Mouse (Mus musculus) MEL (cell line): ENCODE measurements around the gene Nr2c2.

Source experiments
- CTCF ChIP-seq, 3 experiments: IDR thresholded peaks in 2 of 3; conservative IDR thresholded peaks in 1 of 3; 2 replicates each; pipeline ENCODE4 v1.5.1; 2011 to 2012; ENCODE audit warnings: low read length in 3 of 3, low read depth in 2 of 3, mild to moderate bottlenecking in 2 of 3, improper control_type of control experiment in 1 of 3, inconsistent platforms in 1 of 3, mixed read lengths in 1 of 3, moderate library complexity in 1 of 3; ENCODE audit not compliant: control insufficient read depth in 1 of 3, insufficient read depth in 1 of 3, poor library complexity in 1 of 3, severe bottlenecking in 1 of 3
- HCFC1 ChIP-seq: IDR thresholded peaks from 2 replicates; pipeline ENCODE4 v1.6.1; 2012; ENCODE audit warnings: low read depth, mild to moderate bottlenecking, inconsistent platforms, low read length, improper control_type of control experiment, moderate library complexity
- NELFE ChIP-seq: IDR thresholded peaks from 2 replicates; pipeline ENCODE4 v1.6.1; 2011; ENCODE audit warnings: low read depth, low read length, improper control_type of control experiment
- NRF1 ChIP-seq: IDR thresholded peaks from 2 replicates; pipeline ENCODE4 v1.6.1; 2014; ENCODE audit warnings: low read depth, mild to moderate bottlenecking, inconsistent platforms, low read length, improper control_type of control experiment, moderate library complexity; ENCODE audit not compliant: poor library complexity, insufficient read depth, severe bottlenecking
- POLR2A ChIP-seq, 2 experiments: IDR thresholded peaks; 2 replicates each; pipeline ENCODE4 v1.6.1; 2011 to 2012; ENCODE audit warnings: low read length in 2 of 2, mild to moderate bottlenecking in 2 of 2, control low read depth in 1 of 2, improper control_type of control experiment in 1 of 2, low read depth in 1 of 2, moderate library complexity in 1 of 2; ENCODE audit not compliant: control insufficient read depth in 1 of 2, insufficient read depth in 1 of 2, poor library complexity in 1 of 2
- POLR2AphosphoS5 ChIP-seq: IDR thresholded peaks from 2 replicates; pipeline ENCODE4 v1.6.1; 2012; ENCODE audit warnings: low read depth, borderline replicate concordance, mild to moderate bottlenecking, inconsistent platforms, low read length, moderate library complexity, mixed read lengths
- ZNF384 ChIP-seq: IDR thresholded peaks from 2 replicates; pipeline ENCODE4 v1.6.1; 2012; ENCODE audit warnings: low read depth, mild to moderate bottlenecking, inconsistent platforms, low read length, improper control_type of control experiment

DNA sequence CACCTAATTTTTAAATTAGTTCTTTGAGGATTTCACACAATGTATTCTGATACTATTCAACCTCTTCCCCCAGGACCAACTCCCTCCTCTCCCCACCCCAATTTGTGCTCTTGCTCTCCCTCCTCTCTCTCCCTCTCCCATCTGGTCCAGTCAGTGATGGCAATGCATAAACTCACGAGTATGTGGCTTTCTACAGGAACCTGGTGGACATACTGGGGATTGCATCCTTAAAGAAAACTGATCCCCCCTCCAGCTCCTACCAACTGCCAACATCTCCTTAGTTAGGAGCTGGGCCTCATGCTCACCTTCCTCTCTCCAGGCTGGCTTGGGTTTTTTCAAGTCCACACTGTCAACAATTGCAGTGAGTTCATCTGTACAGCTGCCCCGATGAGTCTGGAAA, 33.4 kb upstream of the Nr2c2 start:
- TF ChIP-seq NRF1: no peak
- peak in 2 of 3 experiments; percentile 30; a peak in 4 of 6 replicates for TF ChIP-seq CTCF (IDR thresholded peaks at IDR 0.05 in 2 of 3, conservative IDR thresholded peaks at IDR 0.05 in 1 of 3; ENCODE audit: control insufficient read depth in 1 of 3, insufficient read depth in 1 of 3, low read depth in 2 of 3, low read length in 3 of 3, poor library complexity in 1 of 3, severe bottlenecking in 1 of 3)
- no peak for TF ChIP-seq ZNF384
- no peak for TF ChIP-seq POLR2A (IDR thresholded peaks at IDR 0.05; ENCODE audit: control insufficient read depth in 1 of 2, insufficient read depth in 1 of 2, low read depth in 1 of 2, low read length in 2 of 2, poor library complexity in 1 of 2)
- TF ChIP-seq HCFC1: no peak
- no peak for TF ChIP-seq POLR2AphosphoS5
- TF ChIP-seq NELFE: no peak
